Mouse (Mus musculus) CH12.LX (cell line): ENCODE data around the gene Gal3st2.
"Not testable (repeated sequence)": the region's sequence is repeated elsewhere in the genome, so short reads cannot be mapped to it uniquely, and the experiment has no call there.

Experiments
- BHLHE40 ChIP-seq: IDR thresholded peaks from 2 replicates; pipeline ENCODE4 v1.6.1; 2011; ENCODE audit warnings: mild to moderate bottlenecking, low read depth, low read length, improper control_type of control experiment
- CHD2 ChIP-seq: IDR thresholded peaks from 2 replicates; pipeline ENCODE4 v1.6.1; 2011; ENCODE audit warnings: low read length, improper control_type of control experiment
- CTCF ChIP-seq, 2 experiments: IDR thresholded peaks in 1 of 2; conservative IDR thresholded peaks in 1 of 2; 2 replicates each; pipeline ENCODE4 v1.5.1; 2011 to 2012; ENCODE audit warnings: low read depth in 2 of 2, low read length in 2 of 2, improper control_type of control experiment in 1 of 2, inconsistent platforms in 1 of 2, mild to moderate bottlenecking in 1 of 2, moderate library complexity in 1 of 2
- E2F4 ChIP-seq: IDR thresholded peaks from 2 replicates; pipeline ENCODE4 v1.6.1; 2011; ENCODE audit warnings: low read depth, low read length, improper control_type of control experiment; ENCODE audit not compliant: insufficient replicate concordance
- EP300 ChIP-seq: IDR thresholded peaks from 2 replicates; pipeline ENCODE4 v1.6.1; 2011; ENCODE audit warnings: low read length, improper control_type of control experiment
- GABPA ChIP-seq: IDR thresholded peaks from 2 replicates; pipeline ENCODE4 v1.6.1; 2012; ENCODE audit warnings: low read depth, low read length, improper control_type of control experiment, inconsistent platforms; ENCODE audit not compliant: insufficient replicate concordance
- MAZ ChIP-seq: IDR thresholded peaks from 2 replicates; pipeline ENCODE4 v1.6.1; 2012; ENCODE audit warnings: low read depth, mild to moderate bottlenecking, inconsistent platforms, low read length, improper control_type of control experiment, moderate library complexity
- MEF2A ChIP-seq: IDR thresholded peaks from 2 replicates; pipeline ENCODE4 v1.6.1; 2014; ENCODE audit warnings: low read depth, mild to moderate bottlenecking, inconsistent platforms, low read length, improper control_type of control experiment, borderline replicate concordance
- NRF1 ChIP-seq: IDR thresholded peaks from 2 replicates; pipeline ENCODE4 v1.6.1; 2014; ENCODE audit warnings: low read depth, mild to moderate bottlenecking, inconsistent platforms, low read length, improper control_type of control experiment, moderate library complexity
- POLR2A ChIP-seq: IDR thresholded peaks from 2 replicates; pipeline ENCODE4 v1.6.1; 2011; ENCODE audit warnings: low read depth, mild to moderate bottlenecking, improper control_type of control experiment, low read length
- SIN3A ChIP-seq: IDR thresholded peaks from 2 replicates; pipeline ENCODE4 v1.6.1; 2012; ENCODE audit warnings: low read length, improper control_type of control experiment, inconsistent platforms
- TBP ChIP-seq: conservative IDR thresholded peaks from 2 replicates; pipeline ENCODE4 v1.6.1; 2011; ENCODE audit warnings: low read depth, low read length, improper control_type of control experiment
- UBTF ChIP-seq: IDR thresholded peaks from 2 replicates; pipeline ENCODE4 v1.6.1; 2012; ENCODE audit warnings: low read depth, mild to moderate bottlenecking, inconsistent platforms, low read length, improper control_type of control experiment, moderate library complexity
- ZC3H11A ChIP-seq: IDR thresholded peaks from 2 replicates; pipeline ENCODE4 v1.6.1; 2012; ENCODE audit warnings: low read depth, mild to moderate bottlenecking, inconsistent platforms, low read length, improper control_type of control experiment

DNA sequence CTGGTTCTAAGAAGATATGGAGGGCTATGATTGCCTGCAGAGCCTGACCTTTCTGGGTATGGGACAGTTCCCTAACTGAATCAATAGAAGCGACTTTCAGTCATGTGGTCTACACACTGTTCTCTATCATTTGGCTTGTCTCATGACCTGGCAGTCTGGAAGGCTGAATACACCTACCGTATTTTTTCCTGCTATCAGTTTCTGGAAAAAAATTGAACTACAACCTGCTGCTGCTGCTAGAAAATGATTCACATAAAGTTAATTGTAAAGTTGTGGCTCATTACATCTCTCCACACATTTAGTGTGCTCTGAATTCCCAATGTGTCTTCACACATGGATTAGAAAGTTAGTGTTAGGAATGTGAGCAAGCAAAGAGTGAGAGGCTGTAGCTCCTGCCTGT, 56.9 kb downstream of the Gal3st2 start, which contains the start of gene Gal3st2b:
- TF ChIP-seq SIN3A; UBTF; BHLHE40; POLR2A; E2F4; EP300; MAZ; TBP; CHD2; CTCF (conservative IDR thresholded peaks at IDR 0.05 in 1 of 2, IDR thresholded peaks at IDR 0.05 in 1 of 2; ENCODE audit: low read depth in 2 of 2, low read length in 2 of 2); MEF2A; ZC3H11A; NRF1; GABPA: not testable (repeated sequence)
